Mouse (Mus musculus): ENCODE measurements around the gene Gm3139. TPM values are rescaled to one million over a fixed set of nuclear protein-coding genes. Genes with fewer than 3 reads are reported as not detected.
"Not testable (repeated sequence)": the region's sequence is repeated elsewhere in the genome, so short reads cannot be mapped to it uniquely, and the experiment has no call there.

Gene Gm3139
- not detected in 2 replicates for polyA plus RNA-seq (2012)

DNA sequence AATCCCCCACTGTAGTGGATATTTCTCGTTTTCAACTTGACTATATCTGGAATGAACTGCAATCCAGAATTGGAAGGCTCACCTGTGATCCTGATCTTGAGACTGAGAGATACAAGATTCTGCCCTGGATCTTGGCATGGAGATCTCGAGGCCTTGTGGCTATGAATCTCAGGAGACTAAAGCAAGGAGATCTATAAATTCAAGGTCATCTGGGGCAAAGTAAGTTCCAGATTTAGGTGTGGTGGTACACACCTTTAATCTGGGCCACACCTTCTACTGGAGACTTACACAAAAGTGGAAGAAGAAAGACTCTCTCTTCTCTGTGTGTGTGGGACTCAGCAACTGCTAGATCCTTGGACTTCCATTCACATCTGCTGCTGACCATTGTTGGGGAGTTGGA is at the start of gene Gm3139:
TSS of gene Gm3139 (plus strand) at position 301 of the 400 bp plus-strand sequence.
- not testable (repeated sequence) for H3K36me3 ChIP-seq (ENCODE audit: control insufficient read depth); H3K9me3 ChIP-seq (ENCODE audit: control insufficient read depth, low read length); H3K4me3 ChIP-seq (replicated peaks); H3K27me3 ChIP-seq (ENCODE audit: control insufficient read depth); H3K4me1 ChIP-seq (ENCODE audit: control insufficient read depth)

Other genes with a start within 250 kb of the Gm3139 start
- not detected in 2 replicates for gene A430089I19Rik, start 219.5 kb upstream of the Gm3139 start, polyA plus RNA-seq (2012)
- gene Gm6502, start 211.9 kb upstream of the Gm3139 start, polyA plus RNA-seq (2012) = not detected in 2 replicates
- not detected in 2 replicates for gene AA792892, start 186.5 kb upstream of the Gm3139 start, polyA plus RNA-seq (2012)
- gene Gm7682, start 80.5 kb upstream of the Gm3139 start, polyA plus RNA-seq (2012) = not detected in 2 replicates
- not detected in 2 replicates for gene Gm3147, start 90.1 kb downstream of the Gm3139 start, polyA plus RNA-seq (2012)
- not detected in 2 replicates for gene Gm6509, start 97.7 kb downstream of the Gm3139 start, polyA plus RNA-seq (2012)
- not detected in 2 replicates for gene Gm6205, start 122.1 kb downstream of the Gm3139 start, polyA plus RNA-seq (2012)